Mouse (Mus musculus) intestine, embryonic 15.5 days (tissue): ENCODE results near the gene Btbd9. TPM values are rescaled to one million over a fixed set of nuclear protein-coding genes. Genes with fewer than 3 reads are reported as not detected.

ENCODE experiments used
- ATAC-seq: fragments of 200-750 bp; cut with Nextera tagmentation; 2 replicates; pipeline ENCODE4 v1.8.0; 2017; ENCODE audit warnings: moderate TSS enrichment, moderate library complexity
- H3K27ac ChIP-seq: fragments of 300-500 bp; sonication (generic); 2 replicates; pipeline ENCODE4 v1.5.1; 2015; ENCODE audit warnings: mild to moderate bottlenecking, inconsistent platforms
- H3K27me3 ChIP-seq: fragments of 300-500 bp; sonication (generic); replicated peaks from 2 replicates; pipeline ENCODE4 v1.6.1; 2015; ENCODE audit warnings: inconsistent platforms
- H3K36me3 ChIP-seq: fragments of 300-500 bp; sonication (generic); 2 replicates; pipeline ENCODE4 v1.6.1; 2015; ENCODE audit warnings: inconsistent platforms
- H3K4me1 ChIP-seq: fragments of 300-500 bp; sonication (generic); replicated peaks from 2 replicates; pipeline ENCODE4 v1.6.1; 2015; ENCODE audit warnings: inconsistent platforms
- H3K4me2 ChIP-seq: fragments of 300-500 bp; sonication (generic); replicated peaks from 2 replicates; pipeline ENCODE4 v1.6.1; 2015; ENCODE audit warnings: mild to moderate bottlenecking, inconsistent platforms
- H3K4me3 ChIP-seq: fragments of 300-500 bp; sonication (generic); replicated peaks from 2 replicates; pipeline ENCODE4 v1.5.1; 2015; ENCODE audit warnings: inconsistent platforms
- H3K9ac ChIP-seq: fragments of 300-500 bp; sonication (generic); 2 replicates; pipeline ENCODE4 v1.6.1; 2015; ENCODE audit warnings: inconsistent platforms
- H3K9me3 ChIP-seq: fragments of 300-500 bp; sonication (generic); 2 replicates; pipeline ENCODE4 v1.6.1; 2016; ENCODE audit warnings: inconsistent platforms
- WGBS: fragments of 180-500 bp; shearing (Covaris S2); methylation state at CpG from one replicate; pipeline ENCODE4 v1.1.7; 2015; 5-methylcytosine and 5-hydroxymethylcytosine counted together
- polyA plus RNA-seq: library from polyadenylated mRNA; unstranded; fragments of >200 nt; fragmentation: Nextera tagmentation; extraction: Ambion mirVana; gene quantifications from 2 replicates; pipeline ENCODE4 v1.2.1, GENCODE M21; 2015

The Btbd9 gene
- polyA plus RNA-seq, 1 experiment from 2014 or later: 52.8 TPM

- no peaks in the 10 kb centered on the region for H3K36me3 ChIP-seq
- H3K27me3 ChIP-seq: no peaks in the 10 kb centered on the region
- no peak overlapping the region for H3K9ac ChIP-seq
- peaks cover 19% of the 10 kb centered on the region for H3K4me1 ChIP-seq
- H3K27ac ChIP-seq: no peak overlapping the region
- ATAC-seq: peak; percentile 68; the same call in 1 of the 2 replicates
- H3K4me2 ChIP-seq: no peak overlapping the region
- no peak overlapping the region for H3K4me3 ChIP-seq
- 43% methylated on average over 6 of the region's 6 CpGs for WGBS
- H3K9me3 ChIP-seq: no peaks in the 10 kb centered on the region
Measured at GRCm38 (mm10) chr17:30465060-30465762, 111.1 kb downstream of the Btbd9 start.

GRCm38 (mm10) chr17:30464240-30464745, 112.0 kb downstream of the Btbd9 start:
- peaks cover 18% of the 10 kb centered on the region for H3K4me1 ChIP-seq
- H3K4me3 ChIP-seq: no peak overlapping the region
- H3K9me3 ChIP-seq: no peaks in the 10 kb centered on the region
- 49% methylated on average over 5 of the region's 5 CpGs for WGBS
- H3K36me3 ChIP-seq: no peaks in the 10 kb centered on the region
- H3K27me3 ChIP-seq: no peaks in the 10 kb centered on the region
- ATAC-seq: no peak
- no peak overlapping the region for H3K9ac ChIP-seq
- H3K27ac ChIP-seq: no peak overlapping the region
- H3K4me2 ChIP-seq: no peak overlapping the region

- WGBS: 77% methylated on average over 2 of the region's 2 CpGs
- no peak overlapping the region for H3K9ac ChIP-seq
- peaks cover 5% of the 10 kb centered on the region; the same call in 1 of the 2 replicates for H3K4me1 ChIP-seq
- H3K4me2 ChIP-seq: no peak overlapping the region
- no peak for ATAC-seq
- no peak overlapping the region for H3K4me3 ChIP-seq
- H3K9me3 ChIP-seq: no peaks in the 10 kb centered on the region
- no peak overlapping the region for H3K27ac ChIP-seq
- no peaks in the 10 kb centered on the region for H3K27me3 ChIP-seq
- H3K36me3 ChIP-seq: no peaks in the 10 kb centered on the region
Measured at GRCm38 (mm10) chr17:30460727-30461349, 115.5 kb downstream of the Btbd9 start.

GRCm38 (mm10) chr17:30459706-30460105, 116.6 kb downstream of the Btbd9 start:
- no peak overlapping the region for H3K4me3 ChIP-seq
- no peak for ATAC-seq
- H3K36me3 ChIP-seq: no peaks in the 10 kb centered on the region

GRCm38 (mm10) chr17:30458926-30459325, 117.4 kb downstream of the Btbd9 start:
- Histone ChIP-seq H3K27me3 (no peaks in the 10 kb centered on the region), H3K9ac (no peak overlapping the region), H3K4me2 (no peak overlapping the region), H3K9me3 (no peaks in the 10 kb centered on the region), H3K4me1 (no peaks in the 10 kb centered on the region), H3K4me3 (no peak overlapping the region), H3K27ac (no peak overlapping the region), H3K36me3 (no peaks in the 10 kb centered on the region)
- WGBS: 69% methylated on average over 5 of the region's 5 CpGs
- no peak for ATAC-seq

More at GRCm38 (mm10) chr17:30459706-30460105, 116.6 kb downstream of the Btbd9 start:
- 79% methylated on average over 5 of the region's 5 CpGs for WGBS
- H3K4me1 ChIP-seq: peaks cover under 1% of the 10 kb centered on the region; the same call in 1 of the 2 replicates
- H3K27me3 ChIP-seq: no peaks in the 10 kb centered on the region
- H3K27ac ChIP-seq: no peak overlapping the region
- no peaks in the 10 kb centered on the region for H3K9me3 ChIP-seq
- H3K9ac ChIP-seq: no peak overlapping the region
- no peak overlapping the region for H3K4me2 ChIP-seq

- no peak overlapping the region for H3K4me2 ChIP-seq
- no peaks in the 10 kb centered on the region for H3K4me1 ChIP-seq
- H3K9ac ChIP-seq: no peak overlapping the region
- H3K9me3 ChIP-seq: no peaks in the 10 kb centered on the region
- no peak overlapping the region for H3K4me3 ChIP-seq
- no peak for ATAC-seq
- 57% methylated on average over 3 of the region's 3 CpGs for WGBS
- no peak overlapping the region for H3K27ac ChIP-seq
- no peaks in the 10 kb centered on the region for H3K36me3 ChIP-seq
- no peaks in the 10 kb centered on the region for H3K27me3 ChIP-seq
Measured at GRCm38 (mm10) chr17:30458301-30458700, 118.0 kb downstream of the Btbd9 start.

- Histone ChIP-seq H3K4me1 (no peaks in the 10 kb centered on the region), H3K4me2 (no peak overlapping the region), H3K27ac (no peak overlapping the region), H3K9ac (no peak overlapping the region), H3K9me3 (no peaks in the 10 kb centered on the region), H3K27me3 (no peaks in the 10 kb centered on the region), H3K4me3 (no peak overlapping the region), H3K36me3 (no peaks in the 10 kb centered on the region)
- no peak for ATAC-seq
- 79% methylated on average over 7 of the region's 7 CpGs for WGBS
Measured at GRCm38 (mm10) chr17:30457486-30457885, 118.8 kb downstream of the Btbd9 start.

GRCm38 (mm10) chr17:30456293-30456692, 120.0 kb downstream of the Btbd9 start:
- no peaks in the 10 kb centered on the region for H3K27me3 ChIP-seq
- no peaks in the 10 kb centered on the region for H3K9me3 ChIP-seq
- WGBS: 54% methylated on average over 12 of the region's 12 CpGs
- H3K27ac ChIP-seq: no peak overlapping the region
- no peak overlapping the region for H3K9ac ChIP-seq
- no peaks in the 10 kb centered on the region for H3K36me3 ChIP-seq
- 0 out of 2 replicates have a peak, but pooled peaks have one; percentile 15 for ATAC-seq
- H3K4me3 ChIP-seq: no peak overlapping the region
- H3K4me2 ChIP-seq: no peak overlapping the region
- no peaks in the 10 kb centered on the region for H3K4me1 ChIP-seq

- H3K27me3 ChIP-seq: no peaks in the 10 kb centered on the region
- ATAC-seq: no peak
- no peak overlapping the region for H3K4me2 ChIP-seq
- H3K9me3 ChIP-seq: no peaks in the 10 kb centered on the region
- H3K9ac ChIP-seq: no peak overlapping the region
- 32% methylated on average over 3 of the region's 3 CpGs for WGBS
- H3K36me3 ChIP-seq: no peaks in the 10 kb centered on the region
- no peaks in the 10 kb centered on the region for H3K4me1 ChIP-seq
- no peak overlapping the region for H3K27ac ChIP-seq
- no peak overlapping the region for H3K4me3 ChIP-seq
Measured at GRCm38 (mm10) chr17:30454862-30455243, 121.4 kb downstream of the Btbd9 start.

- no peak for ATAC-seq
- WGBS: 71% methylated on average over 6 of the region's 6 CpGs
Measured at GRCm38 (mm10) chr17:30454155-30454861, 122.0 kb downstream of the Btbd9 start.

GRCm38 (mm10) chr17:30453272-30453671, 123.0 kb downstream of the Btbd9 start:
- Histone ChIP-seq H3K9ac (no peak overlapping the region), H3K4me3 (no peak overlapping the region), H3K36me3 (no peaks in the 10 kb centered on the region), H3K4me1 (no peaks in the 10 kb centered on the region), H3K9me3 (no peaks in the 10 kb centered on the region), H3K27ac (no peak overlapping the region), H3K4me2 (no peak overlapping the region), H3K27me3 (no peaks in the 10 kb centered on the region)
- ATAC-seq: no peak
- whole genome bisulfite sequencing: 56% methylated on average over 4 of the region's 4 CpGs

More at GRCm38 (mm10) chr17:30454155-30454861, 122.0 kb downstream of the Btbd9 start:
- Histone ChIP-seq H3K4me2 (no peak overlapping the region), H3K4me1 (no peaks in the 10 kb centered on the region), H3K36me3 (no peaks in the 10 kb centered on the region), H3K27ac (no peak overlapping the region), H3K4me3 (no peak overlapping the region), H3K9ac (no peak overlapping the region), H3K27me3 (no peaks in the 10 kb centered on the region), H3K9me3 (no peaks in the 10 kb centered on the region)

GRCm38 (mm10) chr17:30452363-30452762, 123.9 kb downstream of the Btbd9 start:
- Histone ChIP-seq H3K4me1 (no peaks in the 10 kb centered on the region), H3K36me3 (no peaks in the 10 kb centered on the region), H3K4me2 (no peak overlapping the region), H3K9me3 (no peaks in the 10 kb centered on the region), H3K27me3 (no peaks in the 10 kb centered on the region), H3K4me3 (no peak overlapping the region), H3K9ac (no peak overlapping the region), H3K27ac (no peak overlapping the region)
- ATAC-seq: no peak
- WGBS: 91% methylated on average over 9 of the region's 9 CpGs
